Mouse (Mus musculus): ENCODE results near the gene Efcab11.

DNA sequence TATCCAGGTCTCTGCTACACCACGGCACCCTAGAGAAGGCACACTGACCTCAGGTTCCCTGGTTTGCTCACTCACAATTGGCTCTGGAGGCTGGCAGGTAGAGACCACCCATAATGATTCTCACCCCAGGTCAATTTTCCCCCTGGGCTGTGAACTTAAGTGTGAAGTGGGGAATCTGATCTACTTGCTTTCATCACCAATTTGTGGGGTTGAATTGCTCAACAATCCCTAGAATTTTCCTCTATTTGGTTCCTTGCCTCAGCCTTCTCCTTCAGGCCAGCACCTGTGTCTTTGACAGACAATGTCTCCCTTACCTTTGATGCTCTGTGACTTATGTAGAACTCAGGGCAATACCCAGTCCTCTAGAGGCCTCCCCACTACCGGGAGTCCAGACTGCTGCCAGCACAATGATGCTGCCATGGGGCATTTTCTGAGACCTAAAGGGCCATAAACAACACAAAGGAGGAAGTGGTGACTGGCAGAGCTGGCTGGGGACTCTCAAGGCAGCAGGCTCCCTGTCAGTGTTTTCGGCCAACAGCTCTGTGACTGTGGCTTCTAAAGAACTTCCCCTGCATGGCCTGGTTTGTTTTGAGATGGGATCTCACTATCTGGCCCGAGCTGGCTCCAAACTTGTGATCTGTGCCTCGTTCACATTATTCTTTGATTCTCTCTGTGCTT is 94.8 kb downstream of the Efcab11 start:
- TF ChIP-seq POLR2A (IDR thresholded peaks at IDR 0.05; ENCODE audit: low read depth, low read length): no peak
- TF ChIP-seq USF1 (IDR thresholded peaks at IDR 0.05; ENCODE audit: low read depth, low read length): no peak
- no peak for TF ChIP-seq MAFK (IDR thresholded peaks at IDR 0.05; ENCODE audit: insufficient replicate concordance, low read length)
- TF ChIP-seq KAT2A (IDR thresholded peaks at IDR 0.05; ENCODE audit: insufficient replicate concordance, low read length): no peak
- TF ChIP-seq ZNF384 (IDR thresholded peaks at IDR 0.05; ENCODE audit: low read depth, low read length): no peak
